Mouse (Mus musculus): ENCODE measurements around the gene Prss1. TPM values are rescaled to one million over a fixed set of nuclear protein-coding genes. Genes with fewer than 3 reads are reported as not detected.

The Prss1 gene
- polyA plus RNA-seq (2012; rRNA removed): not detected in 2 replicates

DNA sequence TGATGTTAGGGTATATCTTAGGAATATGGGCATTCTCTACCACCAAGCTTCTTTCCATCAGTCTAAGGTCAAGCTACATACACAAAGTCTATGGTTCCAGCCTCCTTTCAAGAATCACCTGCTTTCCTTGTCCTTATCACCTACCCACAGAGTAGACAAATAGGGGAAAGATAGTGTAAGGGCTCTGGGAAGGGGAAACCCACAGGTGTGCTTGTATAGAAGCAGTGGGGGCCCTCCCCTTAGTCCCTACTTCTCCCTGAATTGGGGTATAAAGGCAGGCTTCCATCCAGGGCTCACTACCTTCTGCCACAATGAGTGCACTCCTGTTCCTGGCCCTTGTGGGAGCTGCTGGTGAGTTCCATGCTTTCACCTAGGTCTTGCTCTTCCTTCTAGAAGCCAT, at the start of gene Prss1:
Gene Prss1, plus strand, starts transcription at position 301 of the 400 bp plus-strand sequence.

DNA sequence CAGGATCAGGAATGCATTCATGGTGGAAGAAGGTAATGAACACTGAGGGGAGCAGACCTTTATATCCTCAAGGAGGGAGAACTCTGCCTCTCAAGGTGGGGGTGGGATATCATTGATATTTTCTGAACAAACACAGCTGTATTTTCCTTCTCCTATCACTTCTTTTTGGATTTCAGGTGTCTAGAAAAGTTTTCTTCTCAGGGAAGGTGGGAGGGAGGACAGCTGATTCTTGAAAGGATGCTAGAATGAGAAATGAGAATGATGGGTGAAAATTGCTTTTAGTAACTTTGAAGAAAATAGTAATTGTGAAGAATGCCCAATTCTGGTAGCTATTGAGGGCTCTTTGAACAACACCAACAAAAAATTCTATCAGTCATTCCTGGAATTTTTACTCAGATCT, 12.7 kb upstream of the Prss1 start, which contains the start of gene Gm10334:
Gene Gm10334, minus strand, starts transcription at position 101 of the 400 bp plus-strand sequence.

Other genes starting within 250 kb of the Prss1 start
- not detected in 2 replicates for gene Try4, start 156.7 kb upstream of the Prss1 start, polyA plus RNA-seq (2012; rRNA removed)
- gene Try5, start 142.1 kb upstream of the Prss1 start, polyA plus RNA-seq (2012; rRNA removed): 0.25 TPM in 2 replicates
- gene Try10, start 104.8 kb upstream of the Prss1 start, polyA plus RNA-seq (2012; rRNA removed): not detected in 2 replicates
- gene Prss3, start 81.3 kb upstream of the Prss1 start, polyA plus RNA-seq (2012; rRNA removed): 0.09 and 0.15 TPM in 2 replicates
- gene Gm5771, start 66.6 kb upstream of the Prss1 start, polyA plus RNA-seq (2012; rRNA removed): not detected in 2 replicates
- gene Gm10334, start 12.8 kb upstream of the Prss1 start, polyA plus RNA-seq (2012; rRNA removed): not detected in 2 replicates
- not detected in 2 replicates for gene Prss2, start 62.9 kb downstream of the Prss1 start, polyA plus RNA-seq (2012; rRNA removed)
- gene Ephb6, start 146.6 kb downstream of the Prss1 start, polyA plus RNA-seq (2012; rRNA removed): 33.5 and 40.0 TPM in 2 replicates
- gene Trpv6, start 177.5 kb downstream of the Prss1 start, polyA plus RNA-seq (2012; rRNA removed): 0.04 and 0.19 TPM in 2 replicates
- not detected in 2 replicates for gene Trpv5, start 221.8 kb downstream of the Prss1 start, polyA plus RNA-seq (2012; rRNA removed)
- not detected in 2 replicates for gene Llcfc1, start 225.5 kb downstream of the Prss1 start, polyA plus RNA-seq (2012; rRNA removed)
- gene Kel, start 245.4 kb downstream of the Prss1 start, polyA plus RNA-seq (2012; rRNA removed): 0.63 and 0.71 TPM in 2 replicates

Data from central nervous system, embryonic 14 days (tissue).